Mouse (Mus musculus): ENCODE data around the gene Stat5a. TPM values are rescaled to one million over a fixed set of nuclear protein-coding genes. Genes with fewer than 3 reads are reported as not detected.
A peak's percentile ranks its signal among the peaks of the same experiment; 100 is the strongest.

Gene Stat5a
- polyA plus RNA-seq, 1 experiment from 2014 or later = 1.4 TPM

GRCm38 (mm10) chr11:100844121-100844520, 15.0 kb upstream of the Stat5a start:
- Histone ChIP-seq H3K9ac (ENCODE audit: low read length) (no peak overlapping the region), H3K4me2 (no peak overlapping the region), H3K27me3 (ENCODE audit: control insufficient read depth, insufficient read depth, low read length) (no peaks in the 10 kb centered on the region), H3K9me3 (ENCODE audit: control insufficient read depth, low read length) (no peaks in the 10 kb centered on the region), H3K4me3 (ENCODE audit: low read depth, low read length) (no peak overlapping the region), H3K36me3 (ENCODE audit: control insufficient read depth, insufficient read depth, low read length) (no peaks in the 10 kb centered on the region), H3K27ac (ENCODE audit: low read depth, low read length) (no peak overlapping the region), H3K4me1 (ENCODE audit: control insufficient read depth, insufficient read depth, low read length) (peaks cover 4% of the 10 kb centered on the region; the same call in 1 of the 2 replicates)
- DNase-seq (ENCODE audit: low spot score, missing footprints) (no peak), ATAC-seq (ENCODE audit: low FRiP score) (no peak)
- WGBS = 90% methylated on average over 4 of the region's 4 CpGs

GRCm38 (mm10) chr11:100845793-100846192, 13.4 kb upstream of the Stat5a start:
- DNase-seq (ENCODE audit: low spot score, missing footprints) (no peak), ATAC-seq (ENCODE audit: low FRiP score) (no peak)
- no peak overlapping the region for H3K27ac ChIP-seq (ENCODE audit: low read depth, low read length)
- no peaks in the 10 kb centered on the region for H3K27me3 ChIP-seq (ENCODE audit: control insufficient read depth, insufficient read depth, low read length)
- H3K4me3 ChIP-seq (ENCODE audit: low read depth, low read length) = no peak overlapping the region
- no peak overlapping the region for H3K4me2 ChIP-seq
- WGBS = 88% methylated on average over 6 of the region's 6 CpGs
- H3K9ac ChIP-seq (ENCODE audit: low read length) = no peak overlapping the region
- peaks cover 11% of the 10 kb centered on the region for H3K4me1 ChIP-seq (ENCODE audit: control insufficient read depth, insufficient read depth, low read length)
- H3K36me3 ChIP-seq (ENCODE audit: control insufficient read depth, insufficient read depth, low read length) = no peaks in the 10 kb centered on the region
- no peaks in the 10 kb centered on the region for H3K9me3 ChIP-seq (ENCODE audit: control insufficient read depth, low read length)

GRCm38 (mm10) chr11:100847572-100847971, 11.6 kb upstream of the Stat5a start:
- H3K27ac ChIP-seq (ENCODE audit: low read depth, low read length) = no peak overlapping the region
- 90% methylated on average over 4 of the region's 4 CpGs for WGBS
- no peak overlapping the region for H3K9ac ChIP-seq (ENCODE audit: low read length)
- no peak overlapping the region for H3K4me3 ChIP-seq (ENCODE audit: low read depth, low read length)
- no peaks in the 10 kb centered on the region for H3K36me3 ChIP-seq (ENCODE audit: control insufficient read depth, insufficient read depth, low read length)
- H3K4me2 ChIP-seq = no peak overlapping the region
- ATAC-seq (ENCODE audit: low FRiP score) (no peak), DNase-seq (ENCODE audit: low spot score, missing footprints) (no peak)
- H3K9me3 ChIP-seq (ENCODE audit: control insufficient read depth, low read length) = no peaks in the 10 kb centered on the region
- peaks cover 18% of the 10 kb centered on the region for H3K4me1 ChIP-seq (ENCODE audit: control insufficient read depth, insufficient read depth, low read length)
- H3K27me3 ChIP-seq (ENCODE audit: control insufficient read depth, insufficient read depth, low read length) = no peaks in the 10 kb centered on the region

- Histone ChIP-seq H3K4me3 (ENCODE audit: low read depth, low read length) (no peak overlapping the region), H3K4me1 (ENCODE audit: control insufficient read depth, insufficient read depth, low read length) (peaks cover 18% of the 10 kb centered on the region), H3K27ac (ENCODE audit: low read depth, low read length) (no peak overlapping the region), H3K4me2 (no peak overlapping the region), H3K27me3 (ENCODE audit: control insufficient read depth, insufficient read depth, low read length) (no peaks in the 10 kb centered on the region), H3K36me3 (ENCODE audit: control insufficient read depth, insufficient read depth, low read length) (no peaks in the 10 kb centered on the region), H3K9ac (ENCODE audit: low read length) (no peak overlapping the region), H3K9me3 (ENCODE audit: control insufficient read depth, low read length) (no peaks in the 10 kb centered on the region)
- ATAC-seq (ENCODE audit: low FRiP score) (no peak), DNase-seq (ENCODE audit: low spot score, missing footprints) (no peak)
- 83% methylated on average over 4 of the region's 4 CpGs for WGBS
These were observed 11.1 kb upstream of the Stat5a start for GRCm38 (mm10) chr11:100848080-100848479.

GRCm38 (mm10) chr11:100848789-100849379, 10.3 kb upstream of the Stat5a start:
- H3K9ac ChIP-seq (ENCODE audit: low read length) = peak overlapping the region; percentile 17; the same call in 1 of the 2 replicates
- peak overlapping the region; percentile 89; the same call in 1 of the 2 replicates for H3K4me3 ChIP-seq (ENCODE audit: low read depth, low read length)
- H3K36me3 ChIP-seq (ENCODE audit: control insufficient read depth, insufficient read depth, low read length) = no peaks in the 10 kb centered on the region
- DNase-seq (ENCODE audit: low spot score, missing footprints) (no peak), ATAC-seq (ENCODE audit: low FRiP score) (no peak)
- H3K27ac ChIP-seq (ENCODE audit: low read depth, low read length) = no peak overlapping the region
- peak overlapping the region; percentile 89 for H3K4me2 ChIP-seq
- peaks cover 18% of the 10 kb centered on the region for H3K4me1 ChIP-seq (ENCODE audit: control insufficient read depth, insufficient read depth, low read length)
- no peaks in the 10 kb centered on the region for H3K9me3 ChIP-seq (ENCODE audit: control insufficient read depth, low read length)
- 64% methylated on average over 6 of the region's 6 CpGs for WGBS
- H3K27me3 ChIP-seq (ENCODE audit: control insufficient read depth, insufficient read depth, low read length) = no peaks in the 10 kb centered on the region

GRCm38 (mm10) chr11:100849456-100850037, 9.6 kb upstream of the Stat5a start:
- WGBS = 5% methylated on average over 13 of the region's 13 CpGs
- H3K9ac ChIP-seq (ENCODE audit: low read length) = peak overlapping the region; percentile 96
- H3K4me1 ChIP-seq (ENCODE audit: control insufficient read depth, insufficient read depth, low read length) = peaks cover 18% of the 10 kb centered on the region
- no peaks in the 10 kb centered on the region for H3K9me3 ChIP-seq (ENCODE audit: control insufficient read depth, low read length)
- ATAC-seq (ENCODE audit: low FRiP score) (peak; percentile 8; the same call in 1 of the 2 replicates), DNase-seq (ENCODE audit: low spot score, missing footprints) (no peak)
- H3K27me3 ChIP-seq (ENCODE audit: control insufficient read depth, insufficient read depth, low read length) = peaks cover 3% of the 10 kb centered on the region; the same call in 1 of the 2 replicates
- H3K4me3 ChIP-seq (ENCODE audit: low read depth, low read length) = peak overlapping the region; percentile 89
- no peak overlapping the region for H3K27ac ChIP-seq (ENCODE audit: low read depth, low read length)
- H3K4me2 ChIP-seq = peak overlapping the region; percentile 89
- no peaks in the 10 kb centered on the region for H3K36me3 ChIP-seq (ENCODE audit: control insufficient read depth, insufficient read depth, low read length)

- ATAC-seq (ENCODE audit: low FRiP score) = peak; percentile 80
- Histone ChIP-seq H3K4me3 (ENCODE audit: low read depth, low read length) (peak within 1 kb of the TSS; percentile 89), H3K4me2 (peak within 1 kb of the TSS; percentile 89), H3K27ac (ENCODE audit: low read depth, low read length) (peak within 1 kb of the TSS; percentile 21), H3K4me1 (ENCODE audit: control insufficient read depth, insufficient read depth, low read length) (peaks cover 18% of the 10 kb centered on the region), H3K36me3 (ENCODE audit: control insufficient read depth, insufficient read depth, low read length) (no peaks in the 10 kb centered on the region), H3K9ac (ENCODE audit: low read length) (peak within 1 kb of the TSS; percentile 96), H3K9me3 (ENCODE audit: control insufficient read depth, low read length) (no peaks in the 10 kb centered on the region), H3K27me3 (ENCODE audit: control insufficient read depth, insufficient read depth, low read length) (peaks cover 3% of the 10 kb centered on the region; the same call in 1 of the 2 replicates)
- DNase-seq (ENCODE audit: low spot score, missing footprints) = peak; percentile 97
- under 1% methylated on average over 81 of the region's 104 CpGs for WGBS
These were observed 8.9 kb upstream of the Stat5a start, which contains the start of gene Stat5b for GRCm38 (mm10) chr11:100850038-100850777. Gene Stat5b, minus strand, starts transcription at chr11:100850724.

- peaks cover 3% of the 10 kb centered on the region; the same call in 1 of the 2 replicates for H3K27me3 ChIP-seq (ENCODE audit: control insufficient read depth, insufficient read depth, low read length)
- no peaks in the 10 kb centered on the region for H3K9me3 ChIP-seq (ENCODE audit: control insufficient read depth, low read length)
- H3K4me3 ChIP-seq (ENCODE audit: low read depth, low read length) = peak overlapping the region; percentile 89
- H3K4me1 ChIP-seq (ENCODE audit: control insufficient read depth, insufficient read depth, low read length) = peaks cover 18% of the 10 kb centered on the region
- peak; percentile 95 for DNase-seq (ENCODE audit: low spot score, missing footprints)
- H3K27ac ChIP-seq (ENCODE audit: low read depth, low read length) = peak overlapping the region; percentile 21; the same call in 1 of the 2 replicates
- under 1% methylated on average over 29 of the region's 33 CpGs for WGBS
- ATAC-seq (ENCODE audit: low FRiP score) = peak; percentile 61
- peak overlapping the region; percentile 96 for H3K9ac ChIP-seq (ENCODE audit: low read length)
- peak overlapping the region; percentile 89 for H3K4me2 ChIP-seq
- H3K36me3 ChIP-seq (ENCODE audit: control insufficient read depth, insufficient read depth, low read length) = no peaks in the 10 kb centered on the region
These were observed 8.2 kb upstream of the Stat5a start for GRCm38 (mm10) chr11:100850778-100851528.

All from midbrain, embryonic 11.5 days (tissue).